Mouse (Mus musculus) spleen, adult 2 months (tissue): Measurements from ENCODE around the gene Cox8c. TPM values are rescaled to one million over a fixed set of nuclear protein-coding genes. Genes with fewer than 3 reads are reported as not detected.

Source experiments
- DNase-seq, 2 experiments: peaks; one replicate each; pipeline versions ENCODE4 v3.0.0 to v3.0.0-alpha.2; 2012 to 2021; ENCODE audit warnings: low spot score in 2 of 2, low read depth in 1 of 2
- H3K27ac ChIP-seq: fragments of 200-500 bp; 2 replicates; pipeline ENCODE4 v1.5.1; 2012; ENCODE audit warnings: low read length, inconsistent platforms; ENCODE audit not compliant: insufficient read depth
- H3K27me3 ChIP-seq: fragments of 200-500 bp; 2 replicates; pipeline ENCODE4 v1.6.1; 2012; ENCODE audit warnings: mild to moderate bottlenecking, moderate library complexity, low read length, inconsistent platforms; ENCODE audit not compliant: control insufficient read depth, insufficient read depth
- H3K36me3 ChIP-seq: fragments of 200-500 bp; 2 replicates; pipeline ENCODE4 v1.6.1; 2012; ENCODE audit warnings: mild to moderate bottlenecking, low read length, inconsistent platforms; ENCODE audit not compliant: control insufficient read depth, insufficient read depth
- H3K4me1 ChIP-seq: fragments of 200-500 bp; 2 replicates; pipeline ENCODE4 v1.6.1; 2011; ENCODE audit warnings: inconsistent platforms; ENCODE audit not compliant: control insufficient read depth, insufficient read depth, insufficient read length
- H3K4me3 ChIP-seq: fragments of 200-500 bp; 2 replicates; pipeline ENCODE4 v1.5.1; 2011; ENCODE audit warnings: mild to moderate bottlenecking, inconsistent platforms; ENCODE audit not compliant: insufficient read depth, insufficient read length; ENCODE audit errors: extremely low read depth
- CTCF ChIP-seq: fragments of 200-500 bp; IDR thresholded peaks from 2 replicates; pipeline ENCODE4 v1.5.1; 2011; ENCODE audit warnings: mild to moderate bottlenecking, inconsistent platforms; ENCODE audit not compliant: insufficient read depth, insufficient read length, insufficient replicate concordance; ENCODE audit errors: extremely low read depth
- POLR2A ChIP-seq: fragments of 200-500 bp; IDR thresholded peaks from 2 replicates; pipeline ENCODE4 v1.6.1; 2011; ENCODE audit warnings: low read depth, low read length, inconsistent platforms
- WGBS: fragments of 180-500 bp; shearing (Covaris S2); methylation state at CpG from one replicate; pipeline ENCODE4 v1.1.7; 2018; 5-methylcytosine and 5-hydroxymethylcytosine counted together
- polyA plus RNA-seq: library from polyadenylated mRNA; depleted of rRNA; stranded (reverse); fragments of >200 nt; gene quantifications from 2 replicates; pipeline ENCODE4 v1.2.3, GENCODE M21; 2012; rRNA removed

Gene Cox8c
- not detected in 2 replicates for polyA plus RNA-seq

GRCm38 (mm10) chr12:102899091-102899490, at the start of gene Cox8c:
Cox8c (plus strand) TSS chr12:102899316.
- H3K36me3 ChIP-seq: no peaks in the 10 kb centered on the region
- WGBS: 94% methylated on average over 17 of the region's 17 CpGs
- no peak for DNase-seq
- no peaks in the 10 kb centered on the region for H3K4me1 ChIP-seq
- TF ChIP-seq POLR2A (no peak), CTCF (no peak)
- H3K4me3 ChIP-seq: no peak within 1 kb of the TSS
- no peak within 1 kb of the TSS for H3K27ac ChIP-seq
- H3K27me3 ChIP-seq: no peaks in the 10 kb centered on the region

- Histone ChIP-seq H3K36me3 (no peaks in the 10 kb centered on the region), H3K27ac (no peak overlapping the region), H3K4me3 (no peak overlapping the region), H3K4me1 (no peaks in the 10 kb centered on the region), H3K27me3 (no peaks in the 10 kb centered on the region)
- DNase-seq: no peak
- no peak for TF ChIP-seq CTCF
- no peak for TF ChIP-seq POLR2A
These were observed 38.3 kb upstream of the Cox8c start for GRCm38 (mm10) chr12:102860806-102861205.

GRCm38 (mm10) chr12:102869802-102870201, 29.3 kb upstream of the Cox8c start:
- H3K27ac ChIP-seq: no peak overlapping the region
- H3K36me3 ChIP-seq: no peaks in the 10 kb centered on the region
- no peaks in the 10 kb centered on the region for H3K27me3 ChIP-seq
- H3K4me3 ChIP-seq: no peak overlapping the region
- no peak for TF ChIP-seq POLR2A
- TF ChIP-seq CTCF: no peak
- DNase-seq: no peak
- 89% methylated on average over 2 of the region's 2 CpGs for WGBS
- no peaks in the 10 kb centered on the region for H3K4me1 ChIP-seq

- Histone ChIP-seq H3K4me1 (no peaks in the 10 kb centered on the region), H3K36me3 (no peaks in the 10 kb centered on the region), H3K27me3 (no peaks in the 10 kb centered on the region), H3K27ac (no peak overlapping the region), H3K4me3 (no peak overlapping the region)
- no peak for DNase-seq
- 68% methylated on average over 1 of the region's 1 CpGs for WGBS
- TF ChIP-seq CTCF (no peak), POLR2A (no peak)
These were observed 28.6 kb upstream of the Cox8c start for GRCm38 (mm10) chr12:102870527-102870926.

- no peak for TF ChIP-seq POLR2A
- no peak for TF ChIP-seq CTCF
- H3K27ac ChIP-seq: peak overlapping the region; percentile 90; the same call in 1 of the 2 replicates
- H3K4me3 ChIP-seq: peak overlapping the region; percentile 72
- peak; percentile 9 to 30 for DNase-seq
- no peaks in the 10 kb centered on the region for H3K27me3 ChIP-seq
- 1% methylated on average over 70 of the region's 70 CpGs for WGBS
- H3K4me1 ChIP-seq: peaks cover 4% of the 10 kb centered on the region; the same call in 1 of the 2 replicates
- no peaks in the 10 kb centered on the region for H3K36me3 ChIP-seq
These were observed 21.6 kb upstream of the Cox8c start for GRCm38 (mm10) chr12:102877301-102878030.

GRCm38 (mm10) chr12:102878031-102878823, 20.9 kb upstream of the Cox8c start, which contains the start of gene Btbd7:
Btbd7 (minus strand) TSS chr12:102878471.
- peak within 1 kb of the TSS; percentile 90 for H3K27ac ChIP-seq
- no peak; the same call in 1 of the 2 replicates for TF ChIP-seq POLR2A
- no peak for TF ChIP-seq CTCF
- peak; percentile 86 to 94 for DNase-seq

More at GRCm38 (mm10) chr12:102878031-102878823, 20.9 kb upstream of the Cox8c start, which contains the start of gene Btbd7:
- WGBS: under 1% methylated on average over 71 of the region's 95 CpGs
- peaks cover 4% of the 10 kb centered on the region; the same call in 1 of the 2 replicates for H3K4me1 ChIP-seq
- H3K27me3 ChIP-seq: no peaks in the 10 kb centered on the region
- no peaks in the 10 kb centered on the region for H3K36me3 ChIP-seq
- H3K4me3 ChIP-seq: peak within 1 kb of the TSS; percentile 78
